Mouse (Mus musculus) lung, postnatal 25 days (tissue): ENCODE results near the gene Susd1.

Experiments used
- DNase-seq: peaks from one replicate; pipeline ENCODE4 v3.0.0; 2022; ENCODE audit warnings: low spot score

The Susd1 gene

GRCm38 (mm10) chr4:59437990-59438854 lies at the start of gene Susd1:
Gene Susd1 (minus strand): TSS chr4:59438633.
- peak; percentile 59 for DNase-seq

DNA sequence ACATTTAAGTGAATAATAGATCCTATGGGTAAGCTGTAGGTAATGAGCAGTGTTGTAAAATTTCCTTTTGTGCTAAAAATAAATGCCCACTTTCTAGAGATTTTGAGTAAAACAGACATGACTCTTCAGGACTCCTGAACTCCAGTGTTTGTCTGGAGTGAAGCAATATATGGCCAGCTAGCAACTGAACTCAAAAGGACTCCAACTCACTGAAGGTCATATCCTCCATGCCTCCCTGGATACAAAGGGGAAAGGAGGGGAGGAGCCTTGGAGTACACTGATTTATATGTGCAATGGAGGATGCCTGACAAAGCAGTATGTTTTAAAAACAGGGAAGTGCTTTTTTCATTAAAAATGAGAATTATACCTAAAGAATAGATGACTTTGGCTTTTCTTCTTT lies 32.9 kb upstream of the Susd1 start:
- DNase-seq, result no peak

DNA sequence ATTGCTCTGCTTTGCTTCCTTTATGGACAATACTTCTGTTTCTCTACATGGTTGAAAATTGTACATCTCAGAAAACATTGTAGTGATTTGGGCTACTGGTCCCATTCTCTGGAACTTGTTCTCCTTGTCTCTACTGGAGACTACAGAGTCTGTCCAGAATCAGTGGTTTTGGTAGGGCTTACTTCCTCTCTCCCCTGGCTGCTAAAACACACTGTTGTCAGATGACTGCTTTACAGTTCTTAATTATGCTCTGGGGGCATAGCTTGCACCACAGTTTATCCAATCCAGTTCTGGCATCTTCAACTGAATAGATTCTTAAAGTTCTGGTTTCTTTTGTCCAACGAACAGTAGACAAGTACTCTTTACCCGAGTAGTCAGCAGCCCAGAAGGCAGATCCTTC lies 27.0 kb upstream of the Susd1 start:
- DNase-seq, result no peak

DNA sequence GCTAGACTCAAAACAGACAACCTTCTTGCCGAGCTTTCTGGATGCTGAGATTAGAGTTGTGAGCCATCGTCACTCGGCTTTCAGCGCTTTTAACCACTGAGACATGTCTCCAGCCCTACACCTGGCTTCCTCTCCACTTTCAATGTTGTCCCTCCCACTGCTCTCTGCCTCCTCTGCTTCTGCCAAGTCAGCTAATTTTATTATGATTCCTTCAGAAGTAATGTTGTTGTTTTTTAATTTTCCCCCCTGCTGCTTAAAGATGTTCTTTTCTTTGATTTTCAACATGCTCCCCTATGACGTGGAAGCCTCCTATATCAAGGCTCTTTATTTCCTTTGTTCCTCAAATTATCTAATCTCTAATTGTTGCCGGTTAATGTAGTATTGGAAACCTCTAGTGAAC lies 26.2 kb upstream of the Susd1 start:
- no peak for DNase-seq

GRCm38 (mm10) chr4:59462494-59462893 lies 24.1 kb upstream of the Susd1 start:
- no peak for DNase-seq

- DNase-seq, result no peak
Measured at GRCm38 (mm10) chr4:59461116-59461727, 22.8 kb upstream of the Susd1 start.

GRCm38 (mm10) chr4:59459216-59459955 lies 21.0 kb upstream of the Susd1 start:
- no peak for DNase-seq

DNA sequence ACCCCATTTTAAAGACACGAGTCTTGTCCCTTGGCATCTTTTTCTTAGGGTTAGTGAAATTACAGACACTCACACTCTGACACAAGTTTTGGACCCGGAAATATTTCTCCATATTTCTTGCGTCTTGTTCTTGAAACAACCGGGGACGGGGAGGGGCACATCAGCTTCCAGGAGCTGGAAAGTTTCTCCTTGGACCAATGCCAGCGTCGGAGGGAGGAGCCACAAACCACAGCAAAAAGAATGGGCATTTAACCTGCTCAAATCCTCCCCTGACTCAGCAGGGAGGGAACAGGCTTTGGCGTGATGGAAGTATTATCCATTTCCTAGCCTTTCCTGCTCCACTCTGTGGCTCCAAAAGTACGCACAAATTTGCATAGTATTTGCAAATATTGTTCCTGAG lies 19.5 kb upstream of the Susd1 start:
- DNase-seq, result peak; percentile 67

GRCm38 (mm10) chr4:59457091-59457490 lies 18.7 kb upstream of the Susd1 start:
- no peak for DNase-seq

DNA sequence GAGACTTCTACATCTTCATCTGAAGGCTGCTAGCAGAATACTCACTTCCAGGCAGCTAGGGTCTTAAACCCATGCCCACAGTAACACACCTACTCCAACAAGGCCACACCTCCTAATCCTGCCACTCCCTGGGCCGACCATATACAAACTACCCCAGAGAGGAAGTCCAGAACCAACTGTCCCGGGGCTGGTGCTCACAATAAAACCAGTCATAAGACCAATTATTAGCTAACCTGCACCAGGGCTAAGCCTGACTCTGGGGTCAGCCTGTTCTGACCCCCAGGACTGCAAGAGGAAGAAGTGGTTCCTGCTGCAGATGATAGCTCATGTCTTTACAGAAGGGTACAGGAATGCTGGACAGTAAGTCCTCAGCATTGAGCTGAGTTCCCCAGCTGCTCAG lies 17.0 kb upstream of the Susd1 start:
- no peak for DNase-seq

DNA sequence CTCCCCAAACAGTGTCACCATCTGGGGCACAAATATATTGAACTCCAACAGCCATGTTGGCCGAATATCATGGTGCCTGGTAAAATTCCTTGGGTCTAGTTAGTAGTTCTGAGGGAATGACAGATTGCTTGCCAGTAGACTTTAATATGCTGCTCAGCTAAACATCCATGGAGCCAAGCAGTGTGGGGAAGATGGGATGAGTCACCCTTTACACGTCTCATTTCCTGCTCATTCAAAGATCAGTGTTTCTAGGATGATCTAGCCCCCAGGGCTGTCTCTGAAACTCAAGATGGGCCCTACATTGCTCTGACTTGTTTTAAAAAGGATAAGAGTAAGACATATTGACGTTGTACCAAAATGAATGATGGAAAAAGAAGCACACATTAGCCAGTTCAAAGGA lies 15.6 kb upstream of the Susd1 start:
- no peak for DNase-seq

GRCm38 (mm10) chr4:59452503-59452933 lies 14.1 kb upstream of the Susd1 start:
- DNase-seq, result no peak

GRCm38 (mm10) chr4:59450906-59451305 lies 12.5 kb upstream of the Susd1 start:
- no peak for DNase-seq

DNA sequence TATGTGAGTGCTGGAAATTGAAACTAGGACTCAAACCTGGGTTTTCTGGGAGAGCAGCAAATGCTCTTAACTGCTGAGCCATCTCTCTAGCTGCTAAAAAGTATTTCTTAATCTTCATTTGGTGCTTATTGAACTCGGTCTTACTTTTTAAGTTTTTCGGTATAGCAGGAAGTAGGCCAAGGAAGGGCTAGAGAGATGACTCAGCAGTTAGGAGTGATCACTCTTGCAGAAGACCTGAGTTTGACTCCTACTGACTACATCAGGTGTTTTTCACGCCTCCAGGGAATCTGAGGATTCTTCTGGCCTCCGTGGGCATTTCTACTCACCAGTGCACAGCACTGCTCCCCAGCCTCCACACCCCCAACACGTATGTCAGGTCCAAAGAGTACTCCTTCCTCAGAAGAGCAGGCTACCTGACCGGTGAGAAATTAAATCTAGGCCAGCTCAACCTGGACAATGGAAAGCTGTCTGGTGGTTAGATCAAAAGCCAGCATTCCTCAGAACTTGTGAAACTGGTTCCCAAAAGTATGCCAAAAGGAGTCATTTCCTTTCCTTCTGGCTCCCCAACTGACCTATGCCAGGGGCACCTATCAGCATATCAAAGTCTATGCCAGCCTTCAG lies 11.9 kb upstream of the Susd1 start:
- DNase-seq, result no peak

DNA sequence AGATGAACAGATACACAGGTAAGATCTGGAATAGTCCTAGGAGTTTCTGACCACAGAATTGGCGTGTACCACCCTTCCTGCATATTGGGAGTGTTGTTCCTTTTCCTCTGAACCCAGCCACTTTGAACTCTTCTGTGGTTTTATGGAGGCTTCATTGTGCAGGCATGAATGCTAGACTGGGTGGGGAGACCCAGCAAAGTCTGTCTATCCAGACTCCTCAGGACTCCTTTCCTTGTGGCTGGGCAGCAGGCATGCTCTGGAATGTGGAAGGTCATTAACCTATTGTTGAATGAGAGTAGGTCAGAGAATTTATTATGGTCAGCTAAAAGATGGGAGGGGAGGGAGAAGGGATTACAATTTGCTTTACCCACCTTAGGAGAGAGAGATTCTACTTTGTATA lies 8.9 kb upstream of the Susd1 start:
- no peak for DNase-seq

DNA sequence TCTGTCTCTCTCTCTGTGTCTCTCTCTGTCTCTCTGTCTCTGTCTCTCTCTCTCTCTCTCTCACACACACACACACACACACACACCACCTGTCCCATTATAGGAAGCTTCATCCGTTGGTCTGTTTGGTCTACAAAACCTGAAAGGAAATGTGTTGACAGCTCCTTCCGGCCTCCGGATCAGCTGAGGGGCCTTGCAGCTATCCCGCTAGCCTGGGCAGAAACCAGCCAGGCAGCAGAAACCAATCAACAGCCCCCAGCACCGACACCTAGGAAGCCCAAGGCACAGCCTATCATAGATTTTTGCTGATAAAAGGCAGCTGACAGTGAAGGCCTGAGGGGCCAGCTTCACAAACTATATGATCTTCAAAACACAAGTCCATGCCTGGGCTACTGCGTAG lies 7.1 kb upstream of the Susd1 start:
- no peak for DNase-seq

GRCm38 (mm10) chr4:59444994-59445393 lies 6.6 kb upstream of the Susd1 start:
- DNase-seq, result no peak

DNA sequence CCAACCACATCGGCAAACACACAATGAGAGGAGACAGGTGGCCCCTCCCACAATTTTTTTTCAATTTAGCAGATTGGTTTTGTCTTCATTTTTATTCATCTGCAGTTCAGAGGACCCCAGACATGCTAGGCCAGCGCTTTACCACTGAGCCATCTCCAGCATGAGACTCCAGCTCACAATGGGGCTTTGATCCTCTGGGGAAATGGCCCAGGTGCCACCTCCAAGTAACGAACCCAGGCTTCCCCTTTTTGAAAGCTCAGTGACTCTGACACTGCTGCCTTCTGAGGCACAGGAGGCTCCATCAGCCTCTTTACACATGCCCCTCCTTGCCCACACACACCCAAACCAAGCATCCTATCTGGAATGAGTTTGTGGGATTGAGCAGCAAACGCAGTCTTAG lies 5.7 kb upstream of the Susd1 start:
- DNase-seq, result no peak

DNA sequence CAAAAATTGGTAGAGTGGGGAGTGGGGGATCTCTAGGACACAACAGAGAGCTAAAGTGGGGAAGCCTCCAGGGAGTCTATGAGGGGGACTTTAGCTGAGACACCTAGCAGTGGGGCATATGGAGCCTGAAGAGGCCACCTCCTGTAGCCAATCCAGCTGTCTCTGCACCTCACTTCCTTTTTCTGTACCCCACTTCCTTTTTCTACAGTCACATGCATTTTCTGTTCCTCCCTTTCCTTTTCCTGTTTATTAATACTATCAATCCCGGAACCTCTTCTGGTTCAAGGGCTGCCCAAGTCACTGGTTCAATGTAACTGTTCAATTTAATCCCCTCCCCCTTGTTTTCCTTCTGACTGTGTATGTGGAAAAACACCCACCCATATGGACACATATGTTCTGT lies 2.8 kb upstream of the Susd1 start:
- DNase-seq, result no peak

DNA sequence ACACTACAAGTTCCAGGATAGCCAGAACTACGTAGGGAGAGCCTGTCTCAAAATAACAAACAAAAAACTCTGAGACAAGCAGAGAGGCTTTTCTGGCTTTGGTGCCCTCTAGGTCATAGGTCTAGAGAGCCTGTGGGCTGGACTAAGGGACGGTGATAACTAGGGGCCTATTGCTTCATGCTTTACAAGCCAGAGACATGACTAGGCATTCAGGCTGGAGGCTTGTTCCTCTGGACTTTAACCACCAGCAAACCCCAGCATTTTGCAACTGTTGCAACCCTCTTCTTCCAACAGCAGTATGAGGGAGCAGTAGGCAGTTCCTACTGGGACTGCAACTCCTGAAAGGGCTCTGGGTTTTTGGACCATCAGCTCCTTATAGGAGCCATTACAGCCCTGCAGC lies 1.5 kb upstream of the Susd1 start:
- peak; percentile 59 for DNase-seq

- no peak for DNase-seq
Measured at GRCm38 (mm10) chr4:59439041-59439440, 608 bp upstream of the Susd1 start.

GRCm38 (mm10) chr4:59435951-59436350 lies 2.5 kb downstream of the Susd1 start:
- no peak for DNase-seq

DNA sequence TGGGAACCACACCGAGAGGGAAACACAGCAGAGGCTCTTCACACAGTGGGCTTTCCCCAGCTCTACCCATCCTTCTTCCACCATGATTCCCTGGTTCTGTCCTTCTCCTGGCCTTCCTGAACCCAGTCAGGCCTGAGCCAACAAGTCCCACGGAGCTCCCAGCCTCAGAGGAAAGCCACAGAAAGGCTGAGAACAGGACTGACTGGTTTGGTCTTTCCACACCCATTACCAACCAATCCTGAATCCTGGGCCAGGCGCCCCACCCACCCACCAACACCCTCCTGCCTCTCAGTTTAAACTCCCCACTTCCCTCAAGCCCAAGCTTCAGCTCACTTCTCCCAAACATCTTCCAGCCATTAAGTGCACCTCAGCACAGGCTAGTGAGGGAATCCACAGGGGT lies 4.4 kb downstream of the Susd1 start:
- DNase-seq, result no peak
